Mouse (Mus musculus) intestine, embryonic 16.5 days (tissue): ENCODE data around the gene Shisa8. TPM values are rescaled to one million over a fixed set of nuclear protein-coding genes. Genes with fewer than 3 reads are reported as not detected.

Experiments used
- ATAC-seq: fragments of 200-750 bp; cut with Nextera tagmentation; 2 replicates; pipeline ENCODE4 v1.8.0; 2017; ENCODE audit warnings: moderate TSS enrichment, moderate library complexity
- H3K27ac ChIP-seq: fragments of 300-500 bp; sonication (generic); 2 replicates; pipeline ENCODE4 v1.5.1; 2014; ENCODE audit warnings: mild to moderate bottlenecking, low read length
- H3K27me3 ChIP-seq: fragments of 300-500 bp; sonication (generic); replicated peaks from 2 replicates; pipeline ENCODE4 v1.6.1; 2014; ENCODE audit warnings: low read length, control low read depth, mixed read lengths; ENCODE audit not compliant: control insufficient read depth, insufficient read depth
- H3K36me3 ChIP-seq: fragments of 300-500 bp; sonication (generic); 2 replicates; pipeline ENCODE4 v1.6.1; 2014; ENCODE audit warnings: low read length, control low read depth; ENCODE audit not compliant: control insufficient read depth, insufficient read depth
- H3K4me1 ChIP-seq: fragments of 300-500 bp; sonication (generic); 2 replicates; pipeline ENCODE4 v1.6.1; 2014; ENCODE audit warnings: low read length, control low read depth, mixed read lengths; ENCODE audit not compliant: control insufficient read depth, insufficient read depth
- H3K4me2 ChIP-seq: fragments of 300-500 bp; sonication (generic); 2 replicates; pipeline ENCODE4 v1.6.1; 2014; ENCODE audit warnings: low read depth, low read length, control low read depth
- H3K4me3 ChIP-seq: fragments of 300-500 bp; sonication (generic); 2 replicates; pipeline ENCODE4 v1.5.1; 2014; ENCODE audit warnings: mild to moderate bottlenecking, low read length
- H3K9ac ChIP-seq: fragments of 300-500 bp; sonication (generic); 2 replicates; pipeline ENCODE4 v1.6.1; 2014; ENCODE audit warnings: low read depth, low read length
- H3K9me3 ChIP-seq: fragments of 300-500 bp; sonication (generic); 2 replicates; pipeline ENCODE4 v1.6.1; 2016; ENCODE audit warnings: low read length, control low read depth; ENCODE audit not compliant: control insufficient read depth
- WGBS: fragments of 180-500 bp; shearing (Covaris S2); extraction: QIAGEN DNeasy Blood & Tissue Kit; methylation state at CpG from one replicate; pipeline ENCODE4 v1.1.7; 2014; 5-methylcytosine and 5-hydroxymethylcytosine counted together
- polyA plus RNA-seq: library from polyadenylated mRNA; unstranded; fragments of >200 nt; fragmentation: Nextera tagmentation; extraction: Ambion mirVana; gene quantifications from 2 replicates; pipeline ENCODE4 v1.2.1, GENCODE M21; 2015

Shisa8 gene
- polyA plus RNA-seq, 1 experiment from 2014 or later, result 0.09 TPM

- Histone ChIP-seq H3K9me3 (no peaks in the 10 kb centered on the region), H3K27me3 (peaks cover 52% of the 10 kb centered on the region), H3K4me3 (no peak overlapping the region), H3K9ac (no peak overlapping the region), H3K4me2 (no peak overlapping the region), H3K27ac (no peak overlapping the region), H3K4me1 (peaks cover 8% of the 10 kb centered on the region), H3K36me3 (no peaks in the 10 kb centered on the region)
- 27% methylated on average over 7 of the region's 7 CpGs for WGBS
- ATAC-seq, result no peak
These were observed 4.4 kb upstream of the Shisa8 start for GRCm38 (mm10) chr15:82217039-82217438.

GRCm38 (mm10) chr15:82216142-82216827 is 3.7 kb upstream of the Shisa8 start:
- ATAC-seq, result no peak
- 53% methylated on average over 20 of the region's 20 CpGs for WGBS
- H3K9ac ChIP-seq, result no peak overlapping the region
- no peak overlapping the region for H3K4me3 ChIP-seq
- peaks cover 12% of the 10 kb centered on the region for H3K4me1 ChIP-seq
- peaks cover 59% of the 10 kb centered on the region for H3K27me3 ChIP-seq
- H3K9me3 ChIP-seq, result no peaks in the 10 kb centered on the region
- H3K36me3 ChIP-seq, result no peaks in the 10 kb centered on the region
- H3K27ac ChIP-seq, result no peak overlapping the region
- H3K4me2 ChIP-seq, result no peak overlapping the region

- Histone ChIP-seq H3K4me1 (peaks cover 12% of the 10 kb centered on the region), H3K4me2 (no peak overlapping the region), H3K9me3 (no peaks in the 10 kb centered on the region), H3K27ac (no peak overlapping the region), H3K4me3 (no peak overlapping the region), H3K36me3 (no peaks in the 10 kb centered on the region), H3K9ac (no peak overlapping the region), H3K27me3 (peaks cover 67% of the 10 kb centered on the region)
- 38% methylated on average over 11 of the region's 11 CpGs for WGBS
- ATAC-seq, result no peak
These were observed 2.9 kb upstream of the Shisa8 start for GRCm38 (mm10) chr15:82215332-82216046.

GRCm38 (mm10) chr15:82213222-82213621 is 607 bp upstream of the Shisa8 start:
- H3K27ac ChIP-seq, result no peak overlapping the region
- no peak overlapping the region for H3K9ac ChIP-seq
- H3K36me3 ChIP-seq, result no peaks in the 10 kb centered on the region
- peaks cover 12% of the 10 kb centered on the region for H3K4me1 ChIP-seq
- H3K9me3 ChIP-seq, result no peaks in the 10 kb centered on the region
- WGBS, result 7% methylated on average over 4 of the region's 4 CpGs
- no peak overlapping the region for H3K4me2 ChIP-seq
- H3K27me3 ChIP-seq, result peaks cover 78% of the 10 kb centered on the region
- no peak for ATAC-seq
- H3K4me3 ChIP-seq, result no peak overlapping the region

- Histone ChIP-seq H3K36me3 (no peaks in the 10 kb centered on the region), H3K9ac (peak overlapping the region; percentile 48), H3K4me3 (peak overlapping the region; percentile 49), H3K4me2 (peak overlapping the region; percentile 90), H3K27ac (no peak overlapping the region), H3K9me3 (no peaks in the 10 kb centered on the region), H3K4me1 (peaks cover 12% of the 10 kb centered on the region), H3K27me3 (peaks cover 85% of the 10 kb centered on the region)
- WGBS, result under 1% methylated on average over 100 of the region's 112 CpGs
- peak; percentile 49 for ATAC-seq
These were observed 484 bp downstream of the Shisa8 start for GRCm38 (mm10) chr15:82211911-82212751.

- Histone ChIP-seq H3K4me3 (no peak overlapping the region), H3K27me3 (peaks cover 86% of the 10 kb centered on the region), H3K36me3 (no peaks in the 10 kb centered on the region), H3K4me1 (peaks cover 16% of the 10 kb centered on the region), H3K9me3 (no peaks in the 10 kb centered on the region), H3K9ac (no peak overlapping the region), H3K4me2 (no peak overlapping the region), H3K27ac (no peak overlapping the region)
- 2% methylated on average over 10 of the region's 11 CpGs for WGBS
- ATAC-seq, result no peak
These were observed 1.3 kb downstream of the Shisa8 start for GRCm38 (mm10) chr15:82211281-82211680.

- Histone ChIP-seq H3K9me3 (no peaks in the 10 kb centered on the region), H3K36me3 (0 out of 2 replicates have a peak, but pooled peaks cover 3% of the 10 kb centered on the region), H3K27me3 (peaks cover 84% of the 10 kb centered on the region), H3K27ac (no peak overlapping the region), H3K4me3 (no peak overlapping the region), H3K4me2 (no peak overlapping the region), H3K9ac (no peak overlapping the region), H3K4me1 (peaks cover 21% of the 10 kb centered on the region)
- 44% methylated on average over 1 of the region's 1 CpGs for WGBS
- ATAC-seq, result no peak
These were observed 1.8 kb downstream of the Shisa8 start for GRCm38 (mm10) chr15:82210801-82211200.

- peaks cover 75% of the 10 kb centered on the region for H3K27me3 ChIP-seq
These were observed 3.1 kb downstream of the Shisa8 start for GRCm38 (mm10) chr15:82209295-82210050.

More at GRCm38 (mm10) chr15:82209295-82210050, 3.1 kb downstream of the Shisa8 start:
- H3K4me3 ChIP-seq, result no peak overlapping the region
- 0 out of 2 replicates have a peak, but pooled peaks cover 3% of the 10 kb centered on the region for H3K36me3 ChIP-seq
- WGBS, result 81% methylated on average over 13 of the region's 13 CpGs
- ATAC-seq, result no peak
- no peak overlapping the region for H3K9ac ChIP-seq
- no peaks in the 10 kb centered on the region for H3K9me3 ChIP-seq
- no peak overlapping the region for H3K4me2 ChIP-seq
- no peak overlapping the region for H3K27ac ChIP-seq
- H3K4me1 ChIP-seq, result peaks cover 21% of the 10 kb centered on the region
